Mouse (Mus musculus) megakaryocyte, embryonic 14.5 days (primary cell): ENCODE measurements around the gene Cytl1. TPM values are rescaled to one million over a fixed set of nuclear protein-coding genes. Genes with fewer than 3 reads are reported as not detected.

Source experiments
- H3K27me3 ChIP-seq: replicated peaks from 2 replicates; pipeline ENCODE3; 2012; ENCODE audit warnings: inconsistent platforms
- H3K36me3 ChIP-seq: replicated peaks from 2 replicates; pipeline ENCODE3; 2012; ENCODE audit warnings: low read length, inconsistent platforms, mixed read lengths
- H3K4me1 ChIP-seq: 2 replicates; pipeline ENCODE4 v1.6.1; 2012; ENCODE audit warnings: inconsistent platforms
- H3K4me3 ChIP-seq: replicated peaks from 2 replicates; pipeline ENCODE3; 2012; ENCODE audit warnings: moderate library complexity, mild to moderate bottlenecking, inconsistent platforms
- H3K9me3 ChIP-seq: 2 replicates; pipeline ENCODE4 v1.6.1; 2012; ENCODE audit warnings: inconsistent platforms
- FLI1 ChIP-seq: IDR thresholded peaks from 2 replicates; pipeline ENCODE4 v1.6.1; 2012; ENCODE audit warnings: low read length, inconsistent platforms, mixed read lengths
- GATA1 ChIP-seq: IDR thresholded peaks from 3 replicates; pipeline ENCODE4 v1.6.1; 2012; ENCODE audit warnings: mixed read lengths, low read length, inconsistent platforms, borderline replicate concordance
- polyA plus RNA-seq: library from polyadenylated mRNA; stranded (reverse); fragments of >175 nt; gene quantifications from 2 replicates; pipeline ENCODE4 v1.2.3, GENCODE M21; 2012; ENCODE audit warnings: low replicate concordance; ENCODE audit not compliant: insufficient read depth

Cytl1 gene
- polyA plus RNA-seq, 1 experiment = not detected

DNA sequence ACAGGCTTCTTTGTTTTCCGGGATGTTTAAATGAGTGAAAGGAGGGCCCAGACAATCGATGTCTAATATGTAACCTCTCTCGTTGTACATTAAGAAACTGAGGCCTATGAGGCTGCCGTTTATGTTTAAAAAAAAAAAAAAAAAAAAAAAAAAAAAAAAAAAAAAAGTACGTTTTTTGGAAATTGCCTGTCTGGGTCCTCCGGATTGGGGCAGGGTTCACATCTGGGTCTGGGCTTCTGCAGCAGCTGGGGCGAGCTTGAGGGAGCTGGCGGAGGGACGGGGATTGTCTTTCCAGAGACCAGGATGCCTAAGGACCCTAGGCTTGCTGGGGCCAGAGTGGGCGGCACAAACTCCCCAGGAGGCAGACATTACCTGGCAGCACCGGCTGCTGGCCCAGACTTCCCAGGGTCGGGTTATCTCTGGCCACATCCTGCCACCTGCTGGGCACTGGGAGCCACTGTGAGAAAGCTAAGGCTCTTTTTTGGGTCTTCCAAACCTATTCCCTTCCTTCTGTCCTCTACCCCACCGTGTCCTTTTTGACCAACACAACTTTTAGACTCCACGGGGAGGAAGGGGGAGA is 17.8 kb upstream of the Cytl1 start:
- Histone ChIP-seq H3K36me3 (no peaks in the 10 kb centered on the region), H3K9me3 (peaks cover 5% of the 10 kb centered on the region; the same call in 1 of the 2 replicates), H3K27me3 (peaks cover 33% of the 10 kb centered on the region), H3K4me3 (no peak overlapping the region), H3K4me1 (peaks cover 5% of the 10 kb centered on the region; the same call in 1 of the 2 replicates)
- no peak for TF ChIP-seq FLI1
- no peak for TF ChIP-seq GATA1

DNA sequence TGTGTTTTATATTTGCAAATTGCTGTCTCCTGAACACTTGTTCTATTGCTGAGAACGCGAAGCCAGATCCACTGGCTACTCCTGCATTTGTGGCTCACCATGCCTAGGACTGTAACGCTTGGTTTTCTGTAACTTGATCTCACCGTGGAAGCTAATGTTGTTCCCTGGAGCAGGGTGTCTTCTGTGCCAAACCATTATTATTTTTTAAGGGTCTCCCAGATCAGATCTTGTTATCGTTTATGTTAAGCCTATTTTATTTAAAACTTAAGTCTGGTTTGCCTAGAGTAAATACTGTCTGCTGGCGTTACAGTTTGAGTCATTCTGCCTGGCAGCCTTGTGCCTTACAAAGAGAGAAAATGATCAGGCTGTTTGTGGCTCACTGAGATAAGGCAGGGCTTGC is 14.6 kb upstream of the Cytl1 start:
- H3K9me3 ChIP-seq = peaks cover 3% of the 10 kb centered on the region; the same call in 1 of the 2 replicates
- no peak for TF ChIP-seq FLI1
- no peak for TF ChIP-seq GATA1
- H3K27me3 ChIP-seq = peaks cover 29% of the 10 kb centered on the region
- H3K4me3 ChIP-seq = no peak overlapping the region
- H3K4me1 ChIP-seq = peaks cover 5% of the 10 kb centered on the region; the same call in 1 of the 2 replicates
- H3K36me3 ChIP-seq = no peaks in the 10 kb centered on the region

DNA sequence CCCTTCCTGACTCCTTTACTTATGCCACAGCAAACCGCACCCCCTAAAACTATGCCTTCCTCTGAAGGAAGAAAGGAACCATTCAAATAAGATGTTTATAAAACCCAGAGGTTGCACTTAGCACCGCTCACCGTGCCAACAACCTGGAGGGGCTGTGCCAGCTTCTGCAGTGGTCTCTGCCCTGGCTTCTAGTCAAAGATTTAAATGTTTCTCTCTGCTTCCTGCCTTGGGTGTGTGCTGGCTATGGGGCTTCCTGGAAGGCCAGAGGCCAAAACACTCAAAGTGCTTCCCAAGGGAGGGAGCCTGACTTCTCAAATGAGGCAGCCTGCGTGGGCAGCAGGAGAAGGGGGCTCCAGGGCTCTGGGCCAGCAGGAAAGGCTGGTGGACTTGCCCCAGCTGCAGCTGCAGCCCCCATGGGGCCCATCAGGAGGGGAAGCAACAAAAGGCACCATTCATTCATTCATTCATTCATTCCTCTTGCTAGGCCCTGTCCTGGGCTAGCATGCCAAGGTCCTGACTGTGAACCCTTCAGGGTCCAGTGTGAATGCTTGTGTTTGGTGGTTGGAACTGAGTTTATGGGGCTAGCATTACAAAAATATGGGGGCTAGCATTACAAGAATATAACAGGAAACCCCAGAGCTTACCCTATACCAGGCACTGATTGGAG is 10.0 kb upstream of the Cytl1 start:
- TF ChIP-seq FLI1 (no peak), GATA1 (no peak)

DNA sequence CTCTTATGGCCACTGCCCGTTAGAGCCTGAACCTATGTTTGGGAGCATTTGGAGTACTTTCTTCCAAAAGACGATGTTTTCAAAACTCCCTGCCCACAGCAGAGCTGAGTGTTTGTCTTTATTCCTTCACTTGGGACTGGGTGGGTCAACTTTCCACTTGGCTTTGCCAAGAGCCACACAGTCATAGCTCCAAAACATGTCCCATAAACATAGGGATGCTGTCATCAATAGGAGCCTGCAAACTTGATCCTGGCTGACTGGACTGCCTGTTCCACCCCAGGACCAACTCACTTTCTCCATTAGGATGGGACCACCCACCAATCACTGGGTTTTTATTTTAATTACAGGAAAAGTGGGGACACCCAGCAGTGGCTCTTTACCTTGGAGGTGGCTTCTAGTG is 4.5 kb upstream of the Cytl1 start:
- Histone ChIP-seq H3K9me3 (peaks cover 43% of the 10 kb centered on the region), H3K27me3 (no peaks in the 10 kb centered on the region), H3K4me3 (no peak overlapping the region), H3K36me3 (no peaks in the 10 kb centered on the region), H3K4me1 (no peaks in the 10 kb centered on the region)
- TF ChIP-seq GATA1 = no peak
- no peak for TF ChIP-seq FLI1

More for the DNA sequence above, 10.0 kb upstream of the Cytl1 start:
- peaks cover 12% of the 10 kb centered on the region for H3K9me3 ChIP-seq
- H3K27me3 ChIP-seq = no peaks in the 10 kb centered on the region
- H3K4me1 ChIP-seq = no peaks in the 10 kb centered on the region
- H3K4me3 ChIP-seq = no peak overlapping the region
- no peaks in the 10 kb centered on the region for H3K36me3 ChIP-seq

DNA sequence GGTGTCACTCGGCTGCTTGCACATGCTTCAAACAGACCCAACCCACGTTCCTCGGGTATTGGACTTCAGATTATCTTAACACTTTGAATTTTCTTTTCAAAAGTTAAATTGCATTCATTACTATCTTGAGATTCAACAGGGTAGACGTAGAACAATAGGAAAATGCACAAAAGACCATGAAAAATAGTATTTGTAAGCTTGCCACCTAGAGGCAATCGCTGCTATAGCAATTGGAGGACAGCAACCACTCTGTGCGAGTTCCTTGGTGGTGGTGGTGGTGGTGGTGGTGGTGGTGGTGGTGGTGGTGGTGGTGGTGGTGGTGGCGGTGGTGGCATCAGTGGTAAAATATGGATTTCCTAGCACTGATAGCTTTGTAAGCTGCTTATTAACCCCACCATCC is 894 bp downstream of the Cytl1 start:
- Histone ChIP-seq H3K27me3 (no peaks in the 10 kb centered on the region), H3K36me3 (no peaks in the 10 kb centered on the region), H3K9me3 (peaks cover 25% of the 10 kb centered on the region), H3K4me3 (no peak overlapping the region), H3K4me1 (no peaks in the 10 kb centered on the region)
- no peak for TF ChIP-seq FLI1
- TF ChIP-seq GATA1 = no peak

DNA sequence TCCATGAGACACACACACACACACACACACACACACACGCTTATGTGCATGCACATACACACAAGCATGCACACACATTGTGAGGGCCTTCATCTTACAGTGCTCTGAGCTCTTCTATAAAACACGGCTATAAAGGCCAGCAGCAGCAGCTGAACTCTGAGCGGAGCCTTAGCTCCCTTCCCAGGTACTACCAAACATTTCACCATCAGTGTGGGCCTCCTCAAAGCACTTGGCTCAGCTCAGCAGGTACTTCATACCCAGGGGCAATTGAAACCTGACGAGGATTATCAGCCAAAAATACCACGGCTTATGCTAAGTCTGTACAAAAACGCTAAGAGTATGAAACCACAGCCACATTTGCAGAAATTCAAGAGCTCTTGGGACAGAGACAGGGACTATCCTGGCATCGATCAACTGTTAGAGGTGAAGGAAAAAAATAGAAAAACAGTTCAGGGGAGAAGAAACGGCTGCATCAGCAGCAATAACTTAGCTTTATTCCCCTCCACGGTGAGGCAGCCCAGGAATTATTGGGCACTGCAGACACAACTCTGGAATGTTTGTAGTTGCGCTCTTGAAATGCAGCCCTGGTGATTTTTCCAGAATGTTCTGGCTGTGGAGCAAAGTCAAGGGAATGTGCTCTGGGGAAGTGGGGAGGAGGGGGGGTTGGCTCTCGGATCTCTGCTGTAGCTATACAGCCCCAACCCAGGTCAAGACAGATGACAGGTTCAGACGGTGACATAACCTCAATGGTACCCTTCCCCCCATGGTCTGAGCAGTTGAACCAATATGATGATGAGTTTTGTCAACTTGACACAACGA is 8.8 kb downstream of the Cytl1 start:
- TF ChIP-seq GATA1 (no peak), FLI1 (no peak)
- Histone ChIP-seq H3K4me3 (no peak overlapping the region), H3K4me1 (no peaks in the 10 kb centered on the region), H3K9me3 (no peaks in the 10 kb centered on the region), H3K27me3 (no peaks in the 10 kb centered on the region), H3K36me3 (no peaks in the 10 kb centered on the region)

DNA sequence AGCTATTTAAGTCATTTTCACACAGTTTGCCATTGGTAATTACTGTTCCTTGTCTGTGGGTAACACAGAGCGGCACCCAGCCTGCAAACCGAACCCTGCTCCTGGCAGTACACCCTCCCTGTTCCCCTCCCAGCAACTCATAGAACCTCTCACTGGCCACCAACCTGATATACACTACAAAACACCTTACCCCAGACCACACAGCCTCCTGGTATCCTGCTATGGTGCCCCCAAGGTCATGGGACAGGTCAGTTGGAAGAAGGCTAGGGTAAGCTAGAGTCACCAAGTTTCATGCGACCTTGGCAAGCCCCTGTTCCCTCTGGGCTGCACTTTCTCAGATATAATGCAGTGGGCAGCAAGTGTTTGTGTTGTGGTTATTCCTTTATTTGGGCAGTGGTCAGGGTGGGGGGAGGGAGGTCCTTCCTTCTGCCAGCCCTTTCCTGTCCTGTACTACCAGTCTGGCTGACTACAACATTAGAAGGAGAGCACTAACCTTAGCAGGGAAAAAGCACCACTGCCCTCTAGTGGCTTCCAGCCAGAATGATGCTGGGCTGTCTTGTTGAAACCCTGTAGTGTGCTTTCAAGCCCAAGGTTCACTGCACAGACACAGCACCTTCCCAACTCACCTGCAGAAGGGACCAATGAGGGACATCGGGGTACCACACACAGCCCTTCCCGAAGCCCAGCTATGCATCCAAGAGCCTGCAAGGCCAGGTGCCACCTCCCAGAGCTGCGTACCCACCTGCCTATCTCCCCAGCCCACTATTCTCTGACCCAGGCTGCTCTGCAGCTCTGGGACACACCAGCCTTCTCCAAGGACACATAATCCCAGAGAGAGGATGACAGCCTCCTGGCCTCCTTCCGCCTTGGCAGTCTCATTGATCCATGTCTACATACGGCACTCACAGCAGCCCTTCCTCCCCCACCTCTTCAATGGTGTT is 17.0 kb downstream of the Cytl1 start:
- TF ChIP-seq FLI1 = no peak
- TF ChIP-seq GATA1 = no peak
- no peaks in the 10 kb centered on the region for H3K9me3 ChIP-seq
- no peaks in the 10 kb centered on the region for H3K36me3 ChIP-seq
- H3K27me3 ChIP-seq = no peaks in the 10 kb centered on the region
- no peaks in the 10 kb centered on the region for H3K4me1 ChIP-seq
- H3K4me3 ChIP-seq = no peak overlapping the region

DNA sequence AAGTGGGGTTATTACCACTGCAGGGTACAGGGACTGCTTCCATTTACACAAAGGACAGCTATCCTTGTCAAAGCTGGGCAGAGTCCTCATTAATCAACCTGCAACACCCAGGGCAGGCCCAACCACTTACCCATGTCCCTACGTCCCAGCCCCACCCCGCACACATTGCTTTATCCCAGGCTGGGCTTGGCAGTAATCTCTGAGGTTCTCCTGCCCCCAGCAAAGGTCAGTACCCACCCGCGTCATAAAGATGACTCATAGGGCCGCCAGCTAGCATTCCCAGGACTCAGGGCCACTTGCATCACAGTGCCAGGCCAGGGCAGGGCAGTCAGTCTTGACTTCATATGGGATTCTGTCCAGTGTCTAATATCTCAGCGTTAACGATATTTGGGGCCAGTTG is 18.0 kb downstream of the Cytl1 start:
- no peak overlapping the region for H3K4me3 ChIP-seq
- no peaks in the 10 kb centered on the region for H3K27me3 ChIP-seq
- no peaks in the 10 kb centered on the region for H3K4me1 ChIP-seq
- no peaks in the 10 kb centered on the region for H3K9me3 ChIP-seq
- H3K36me3 ChIP-seq = no peaks in the 10 kb centered on the region
- no peak for TF ChIP-seq GATA1
- no peak for TF ChIP-seq FLI1

DNA sequence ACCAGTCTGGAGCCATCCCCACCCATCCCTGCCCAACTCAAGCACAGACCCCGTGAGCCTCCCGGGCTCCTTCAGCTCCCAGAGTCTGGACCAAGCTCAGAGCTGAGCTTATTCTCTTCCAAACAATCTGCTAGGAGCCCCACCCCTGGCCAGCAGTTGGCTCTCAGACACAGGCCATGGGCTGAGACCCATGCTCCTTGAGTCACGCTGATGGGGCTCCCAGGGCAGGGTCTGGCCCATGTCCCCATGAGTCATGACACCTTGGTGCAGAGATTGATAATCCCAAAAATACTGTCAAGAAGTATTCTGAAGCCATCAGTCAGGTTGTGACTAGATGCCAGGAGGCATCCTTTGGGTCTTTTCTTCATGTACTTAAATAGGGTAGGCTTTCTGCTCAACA is 26.7 kb downstream of the Cytl1 start:
- H3K36me3 ChIP-seq = no peaks in the 10 kb centered on the region
- no peak overlapping the region for H3K4me3 ChIP-seq
- no peaks in the 10 kb centered on the region for H3K27me3 ChIP-seq
- no peaks in the 10 kb centered on the region for H3K9me3 ChIP-seq
- H3K4me1 ChIP-seq = no peaks in the 10 kb centered on the region
- TF ChIP-seq FLI1 = no peak
- no peak for TF ChIP-seq GATA1
